In genomic region chr9:96828071-96828470, GRCm38 (mm10) we compare ENCODE assay signal across 21 mouse cellular contexts.
DNase-seq lines count a peak whose midpoint lies in the region; ATAC-seq and TF ChIP-seq lines count a peak whose summit lies in the region.
"Had no signal": no experiment of that assay in that cellular context is flagged by ENCODE, and none has a peak within 500 bp of the region (broad histone marks: within the 10 kb centered on the region; RNA-seq: fewer than 3 reads in every experiment).

No protein-coding gene starts in this region.

- no peak for TF ChIP-seq POLR2A in MEL (IDR thresholded peaks at IDR 0.05; ENCODE audit: control insufficient read depth in 1 of 2, insufficient read depth in 1 of 2, low read depth in 1 of 2, low read length in 2 of 2, poor library complexity in 1 of 2)

- no peak for TF ChIP-seq CTCF in MEL (IDR thresholded peaks at IDR 0.05 in 2 of 3, conservative IDR thresholded peaks at IDR 0.05 in 1 of 3; ENCODE audit: control insufficient read depth in 1 of 3, insufficient read depth in 1 of 3, low read depth in 2 of 3, low read length in 3 of 3, poor library complexity in 1 of 3, severe bottlenecking in 1 of 3)

- H3K36me3 ChIP-seq in MEL (ENCODE audit: control insufficient read depth in 1 of 2, insufficient read depth in 2 of 2, low read length in 2 of 2), result no peaks in the 10 kb centered on the region

- no peak overlapping the region for H3K9ac ChIP-seq in MEL (ENCODE audit: control insufficient read depth, low read depth, low read length, poor library complexity, severe bottlenecking)
- H3K9ac ChIP-seq: embryonic facial prominence, embryonic 12.5 days; limb, embryonic 15.5 days; neural tube, embryonic 15.5 days had no signal

- H3K4me3 ChIP-seq in MEL (ENCODE audit: control insufficient read depth in 1 of 2, insufficient read depth in 1 of 2, low read depth in 2 of 2, low read length in 2 of 2), result no peak overlapping the region
- H3K4me3 ChIP-seq: embryonic facial prominence, embryonic 12.5 days; limb, embryonic 15.5 days; neural tube, embryonic 15.5 days had no signal

- intact Hi-C loops in heart, postnatal 10 days (cut with DNase I), result no loop called here

- no peaks in the 10 kb centered on the region for H3K79me2 ChIP-seq in MEL (ENCODE audit: control insufficient read depth, insufficient read depth, low read length, poor library complexity)

- no peaks in the 10 kb centered on the region for H3K9me3 ChIP-seq in MEL (replicated peaks; ENCODE audit: insufficient read depth, low read length)
- H3K9me3 ChIP-seq: embryonic facial prominence, embryonic 12.5 days; limb, embryonic 15.5 days; neural tube, embryonic 15.5 days had no signal

- no peak overlapping the region for H3K27ac ChIP-seq in MEL (ENCODE audit: control insufficient read depth, low read depth, low read length)
- H3K27ac ChIP-seq: kidney, postnatal 0 days; neural tube, embryonic 15.5 days had no signal

- TF ChIP-seq EP300 in MEL (IDR thresholded peaks at IDR 0.05; ENCODE audit: low read depth in 1 of 2, low read length in 2 of 2), result peak in 1 of 2 experiments; percentile 28; a peak in 1 of 4 replicates

- no peak for TF ChIP-seq RAD21 in MEL (IDR thresholded peaks at IDR 0.05; ENCODE audit: low read depth, low read length)

- H3K4me1 ChIP-seq in MEL (ENCODE audit: control insufficient read depth in 1 of 2, insufficient read depth in 2 of 2, low read length in 2 of 2), result no peaks in the 10 kb centered on the region

- H3K27me3 ChIP-seq in MEL (ENCODE audit: control insufficient read depth in 1 of 2, insufficient read depth in 2 of 2, low read length in 2 of 2), result no peaks in the 10 kb centered on the region
- H3K27me3 ChIP-seq: embryonic facial prominence, embryonic 12.5 days; limb, embryonic 15.5 days; neural tube, embryonic 15.5 days had no signal

- ATAC-seq in common myeloid progenitor, adult 5-6 weeks (replicated peaks; ENCODE audit: low read depth, poor library complexity, severe bottlenecking), result peak; percentile 46; the same call in 1 of the 2 replicates
- ATAC-seq: CD4-positive, CD25-positive, alpha-beta regulatory T cell, adult 4 months; forebrain, embryonic 16.5 days; midbrain, embryonic 16.5 days had no signal

- DNase-seq in adrenal gland, adult 8-10 months, result peak; percentile 48
- DNase-seq in adrenal gland, adult 18-20 months (ENCODE audit: low spot score in 2 of 2), result no peak
- peak; percentile 89 for DNase-seq in heart, adult 11 months
- no peak for DNase-seq in heart, postnatal 10 days
- peak; percentile 32 for DNase-seq in MEL (ENCODE audit: low read depth, low spot score)
- no peak for DNase-seq in layer of hippocampus, postnatal 14 days (ENCODE audit: low spot score in 2 of 2)
- no peak for DNase-seq in T-cell, adult 2 months (ENCODE audit: low spot score)
- DNase-seq: gastrocnemius, postnatal 25 days; kidney, adult 11 months; lung, adult 2 months; right cerebral cortex, postnatal 14 days; spleen, adult 18-20 months; thymus, postnatal 36 days had no signal

TF ChIP-seq in MEL, 35 proteins besides CTCF, POLR2A, EP300 and RAD21:
- TF ChIP-seq TAL1 (IDR thresholded peaks at IDR 0.05; ENCODE audit: low read length) (peak; percentile 59), ZC3H11A (IDR thresholded peaks at IDR 0.05; ENCODE audit: low read depth, low read length) (no peak)
TF ChIP-seq in MEL: peak in this region for 1.

Comparison
In these comparisons a context has a peak if more than half of its experiments do, and no peak if none do; other contexts are left out.
1. DNase-seq: peak in adrenal gland, adult 8-10 months (single experiment), heart, adult 11 months (single experiment) and MEL (single experiment); none in adrenal gland, adult 18-20 months (0 of 2), heart, postnatal 10 days (0 of 2), layer of hippocampus, postnatal 14 days (0 of 2) and T-cell, adult 2 months (single experiment).